Mouse (Mus musculus): ENCODE data around the gene Tbca. TPM values are rescaled to one million over a fixed set of nuclear protein-coding genes. Genes with fewer than 3 reads are reported as not detected.

The Tbca gene
- total RNA-seq, 2 experiments from 2014 or later: 169 to 191 TPM

GRCm38 (mm10) chr13:94876286-94877210, 87.8 kb downstream of the Tbca start:
- ATAC-seq (replicated peaks; ENCODE audit: poor library complexity, severe bottlenecking): no peak

- no peak for ATAC-seq (replicated peaks; ENCODE audit: poor library complexity, severe bottlenecking)
These were observed 88.5 kb downstream of the Tbca start for GRCm38 (mm10) chr13:94877211-94877590.

- ATAC-seq (replicated peaks; ENCODE audit: poor library complexity, severe bottlenecking): no peak
These were observed 89.5 kb downstream of the Tbca start for GRCm38 (mm10) chr13:94877991-94878745.

GRCm38 (mm10) chr13:94881201-94881600, 92.5 kb downstream of the Tbca start:
- no peak for ATAC-seq (replicated peaks; ENCODE audit: poor library complexity, severe bottlenecking)

- no peak for ATAC-seq (replicated peaks; ENCODE audit: poor library complexity, severe bottlenecking)
These were observed 93.5 kb downstream of the Tbca start for GRCm38 (mm10) chr13:94882221-94882620.

- ATAC-seq (replicated peaks; ENCODE audit: poor library complexity, severe bottlenecking): 0 out of 2 replicates have a peak, but pooled peaks have one; percentile 34
These were observed 94.0 kb downstream of the Tbca start for GRCm38 (mm10) chr13:94882711-94883145.

- ATAC-seq (replicated peaks; ENCODE audit: poor library complexity, severe bottlenecking): peak; percentile 70
These were observed 94.7 kb downstream of the Tbca start for GRCm38 (mm10) chr13:94883163-94883965.

GRCm38 (mm10) chr13:94883966-94884960, 95.6 kb downstream of the Tbca start:
- no peak for ATAC-seq (replicated peaks; ENCODE audit: poor library complexity, severe bottlenecking)

- ATAC-seq (replicated peaks; ENCODE audit: poor library complexity, severe bottlenecking): peak; percentile 26
These were observed 96.9 kb downstream of the Tbca start for GRCm38 (mm10) chr13:94885291-94886235.

Other genes with a start within 250 kb of the Tbca start
- not detected in 2 replicates for gene Otp, start 86.7 kb downstream of the Tbca start, total RNA-seq (2014; fragmentation: Nextera tagmentation)
- not detected in 2 replicates for gene Otp, start 86.7 kb downstream of the Tbca start, total RNA-seq (2017)
- 23.5 and 30.1 TPM in 2 replicates for gene Wdr41, start 187.4 kb downstream of the Tbca start, total RNA-seq (2014; fragmentation: Nextera tagmentation)
- gene Wdr41, start 187.4 kb downstream of the Tbca start, total RNA-seq (2017): 15.3 and 20.0 TPM in 2 replicates

Measured in granulocyte monocyte progenitor cell, adult 5-6 weeks (primary cell).